Mouse (Mus musculus): ENCODE data around the gene Nat8f7. TPM values are rescaled to one million over a fixed set of nuclear protein-coding genes. Genes with fewer than 3 reads are reported as not detected.
"Not testable (repeated sequence)": the region's sequence is repeated elsewhere in the genome, so short reads cannot be mapped to it uniquely, and the experiment has no call there.

The Nat8f7 gene
- not detected for total RNA-seq (2021)
- long read RNA-seq, experiment 1, result 0 reads
- long read RNA-seq, experiment 2, result 0 reads

DNA sequence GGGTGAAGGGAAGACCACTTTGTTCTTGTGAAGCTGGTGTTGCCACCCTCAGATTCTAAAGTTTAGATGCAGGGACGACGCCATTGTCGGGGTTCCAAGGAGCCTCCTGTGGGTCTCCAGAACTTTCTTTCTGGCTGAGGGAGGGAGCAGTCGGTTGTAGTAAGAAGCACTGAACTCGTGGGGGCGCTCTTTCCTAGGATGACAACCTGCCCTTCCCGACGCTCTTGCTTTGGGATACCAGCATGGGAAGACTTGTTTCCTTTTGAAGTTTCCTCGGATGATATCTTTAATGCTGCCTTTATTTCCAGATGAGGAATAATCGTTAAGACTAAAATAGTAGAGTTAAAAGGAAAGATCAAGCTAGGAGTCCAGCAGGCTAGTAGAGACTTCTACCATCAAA, at the start of gene Nat8f7:
Gene Nat8f7, minus strand, starts transcription at position 101 of the 400 bp plus-strand sequence.
- not testable (repeated sequence) for DNase-seq (ENCODE audit: low spot score)

DNA sequence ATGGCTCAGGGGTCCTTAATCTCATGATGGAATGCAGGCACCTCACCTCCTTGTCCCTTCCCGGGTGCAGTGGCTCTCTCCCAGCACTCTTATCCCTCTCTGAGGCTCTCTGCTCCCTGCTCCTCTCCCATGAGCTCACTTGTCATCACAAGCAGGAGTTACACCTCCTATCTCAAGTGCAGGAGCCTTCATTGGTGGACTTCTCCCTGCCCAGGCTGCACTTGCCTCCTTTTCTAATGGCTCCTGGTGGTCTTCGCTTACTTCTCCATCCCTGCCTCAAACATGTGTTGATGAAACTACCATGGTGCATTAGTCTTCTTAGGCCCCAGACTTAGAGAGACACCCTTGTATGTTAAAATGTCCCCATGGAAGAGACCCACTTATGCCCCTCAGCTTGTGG, 49.7 kb upstream of the Nat8f7 start:
- DNase-seq (ENCODE audit: low spot score), result not testable (repeated sequence)

DNA sequence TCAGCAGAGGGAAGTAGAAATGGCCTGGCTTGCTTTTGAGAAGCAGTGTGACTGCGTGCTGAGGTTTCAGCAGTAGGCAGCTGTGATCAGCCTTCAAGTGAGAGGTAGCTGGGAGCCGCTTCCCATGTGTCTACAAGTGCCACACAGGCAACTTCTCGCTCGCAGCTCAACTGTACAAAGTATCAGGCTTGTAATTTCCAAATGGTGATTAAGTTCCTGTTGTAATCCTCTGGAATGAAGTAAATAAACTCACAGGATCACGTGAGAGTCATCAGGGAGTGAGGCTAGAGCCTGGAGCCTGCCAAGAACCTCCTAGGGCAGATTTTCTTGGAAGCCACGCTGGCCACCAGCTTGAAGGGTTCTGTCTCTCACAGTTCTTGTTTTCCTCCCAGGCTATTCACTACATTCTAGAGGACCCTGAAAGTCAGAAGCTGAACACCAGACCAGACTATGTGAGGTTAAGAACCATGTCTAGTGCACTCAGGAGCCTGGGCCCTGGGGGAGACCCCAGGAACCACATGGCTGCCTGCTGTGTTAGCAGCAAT, 42.8 kb upstream of the Nat8f7 start:
- peak; percentile 2 for DNase-seq (ENCODE audit: low spot score)

DNA sequence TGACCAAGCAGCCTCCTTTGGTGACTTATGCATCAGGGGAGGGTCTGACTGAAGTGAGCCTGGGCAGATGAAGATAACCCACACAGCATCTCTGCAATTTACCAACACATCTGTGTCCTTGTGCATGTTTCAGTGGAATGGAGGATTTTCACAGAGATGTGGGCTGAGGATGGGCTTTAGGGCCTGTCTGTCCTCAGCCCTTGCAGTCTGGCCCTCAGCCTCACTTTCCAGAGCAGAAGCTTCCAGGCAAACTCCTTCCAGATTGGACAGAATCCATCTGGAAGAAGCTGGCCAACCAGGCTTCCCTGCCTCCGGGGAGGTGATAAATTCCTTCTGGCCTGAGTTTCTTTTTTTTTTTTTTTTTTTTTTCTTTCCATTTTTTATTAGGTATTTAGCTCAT, 3.4 kb downstream of the Nat8f7 start:
- not testable (repeated sequence) for DNase-seq (ENCODE audit: low spot score)

DNA sequence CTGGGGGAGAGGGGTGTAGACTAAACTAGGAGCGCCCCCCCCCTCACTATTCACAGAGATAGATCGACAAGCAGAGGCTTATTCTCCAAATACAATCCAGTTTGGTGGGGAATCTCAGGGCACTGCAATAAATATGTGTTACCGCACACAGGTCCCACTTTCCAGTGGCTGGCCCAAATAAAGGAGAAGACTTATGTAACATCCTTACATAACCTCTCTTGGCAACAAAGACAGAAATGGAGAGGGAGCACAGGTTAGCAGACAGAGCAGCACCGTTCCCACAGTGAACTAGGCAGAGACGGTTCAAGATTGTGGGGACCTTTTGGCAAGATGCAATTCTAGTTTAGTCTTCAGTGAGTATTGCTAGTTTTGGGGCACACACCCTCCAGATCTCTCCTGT, 3.8 kb downstream of the Nat8f7 start:
- not testable (repeated sequence) for DNase-seq (ENCODE audit: low spot score)

DNA sequence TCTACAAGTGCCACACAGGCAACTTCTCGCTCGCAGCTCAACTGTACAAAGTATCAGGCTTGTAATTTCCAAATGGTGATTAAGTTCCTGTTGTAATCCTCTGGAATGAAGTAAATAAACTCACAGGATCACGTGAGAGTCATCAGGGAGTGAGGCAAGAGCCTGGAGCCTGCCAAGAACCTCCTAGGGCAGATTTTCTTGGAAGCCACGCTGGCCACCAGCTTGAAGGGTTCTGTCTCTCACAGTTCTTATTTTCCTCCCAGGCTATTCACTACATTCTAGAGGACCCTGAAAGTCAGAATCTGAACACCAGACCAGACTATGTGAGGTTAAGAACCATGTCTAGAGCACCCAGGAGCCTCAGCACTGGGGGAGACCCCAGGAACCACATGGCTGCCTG, 11.1 kb downstream of the Nat8f7 start:
- peak; percentile 66 for DNase-seq (ENCODE audit: low spot score)

Small RNAs within 50 kb of the gene (microRNA-seq; reads per million reads assigned to microRNA genes)
- not detected for gene Gm27317

Other genes starting within 250 kb of the Nat8f7 start
- gene Fbxo41, start 210.2 kb downstream of the Nat8f7 start, total RNA-seq (2021), result not detected
- gene Egr4, start 199.6 kb downstream of the Nat8f7 start, total RNA-seq (2021), result not detected
- gene Alms1, start 125.7 kb downstream of the Nat8f7 start, total RNA-seq (2021), result under 1 TPM; 0.48 to 0.50 TPM
- under 1 TPM in 1 of 2 experiments, not detected in 1; 0.23 TPM for gene Nat8f3, start 52.5 kb upstream of the Nat8f7 start, total RNA-seq (2021)
- gene Nat8f6, start 107.7 kb upstream of the Nat8f7 start, total RNA-seq (2021), result not detected
- not detected for gene Nat8f5, start 107.8 kb upstream of the Nat8f7 start, total RNA-seq (2021)
- gene Nat8, start 118.9 kb upstream of the Nat8f7 start, total RNA-seq (2021), result not detected
- gene Nat8f2, start 156.0 kb upstream of the Nat8f7 start, total RNA-seq (2021), result under 1 TPM in 1 of 2 experiments, not detected in 1; 0.17 TPM
- gene Nat8f4, start 191.7 kb upstream of the Nat8f7 start, total RNA-seq (2021), result under 1 TPM; 0.21 to 0.31 TPM
- 10 to 100 TPM; 15.5 to 16.3 TPM for gene Tprkb, start 198.7 kb upstream of the Nat8f7 start, total RNA-seq (2021)
- gene Nat8f1, start 202.5 kb upstream of the Nat8f7 start, total RNA-seq (2021), result 1 to 10 TPM; 1.4 to 1.8 TPM
- gene Dusp11, start 248.5 kb upstream of the Nat8f7 start, total RNA-seq (2021), result 10 to 100 TPM; 24.0 to 27.7 TPM